Comparison of ENCODE assay signal across 11 mouse cellular contexts in genomic region chr4:46087427-46087771, GRCm38 (mm10). TPM values are rescaled to one million over a fixed set of nuclear protein-coding genes. Genes with fewer than 3 reads are reported as not detected.
DNase-seq lines count a peak whose midpoint lies in the region; TF ChIP-seq lines count a peak whose summit lies in the region.
"Had no signal": no experiment of that assay in that cellular context is flagged by ENCODE, and none has a peak within 500 bp of the region (broad histone marks: within the 10 kb centered on the region; RNA-seq: fewer than 3 reads in every experiment).

No protein-coding gene starts in this region.

- H3K27ac ChIP-seq in testis, adult 2 months (ENCODE audit: control insufficient read depth, insufficient read depth, low read depth, low read length): peak overlapping the region; percentile 46; the same call in 1 of the 2 replicates
- peak overlapping the region; percentile 93 for H3K27ac ChIP-seq in left cerebral cortex, adult 2 months
- H3K27ac ChIP-seq: hindbrain, embryonic 14.5 days; limb, embryonic 15.5 days had no signal

- TF ChIP-seq CTCF in testis, adult 2 months (IDR thresholded peaks at IDR 0.05; ENCODE audit: control insufficient read depth, insufficient read depth, insufficient replicate concordance, low read depth, low read length): no peak
- TF ChIP-seq CTCF in left cerebral cortex, adult 2 months (IDR thresholded peaks at IDR 0.05): no peak

- no peaks in the 10 kb centered on the region; the same call in 1 of the 2 replicates for H3K4me1 ChIP-seq in testis, adult 2 months (ENCODE audit: control insufficient read depth, insufficient read depth, low read length)

- TF ChIP-seq POLR2A in testis, adult 2 months (IDR thresholded peaks at IDR 0.05; ENCODE audit: control insufficient read depth, low read depth, low read length): no peak

- no peaks in the 10 kb centered on the region for H3K27me3 ChIP-seq in testis, adult 2 months (ENCODE audit: control insufficient read depth, insufficient read depth, low read length)
- H3K27me3 ChIP-seq: limb, embryonic 15.5 days had no signal

- no peak overlapping the region for H3K4me3 ChIP-seq in testis, adult 2 months (ENCODE audit: control insufficient read depth, low read depth, low read length)
- no peak overlapping the region for H3K4me3 ChIP-seq in left cerebral cortex, adult 2 months
- H3K4me3 ChIP-seq: limb, embryonic 15.5 days had no signal

- intact Hi-C loops in heart, postnatal 10 days (cut with DNase I): no loop called here
- intact Hi-C loops in left cerebral cortex, adult 2 months (cut with DNase I): loop anchor here (1.0 to 2.0 kb wide), 2 partner anchors 19 to 26 kb away; no protein-coding TSS in a partner anchor

- H3K36me3 ChIP-seq in testis, adult 2 months (ENCODE audit: control insufficient read depth, insufficient read depth, low read length): no peaks in the 10 kb centered on the region
- H3K36me3 ChIP-seq: limb, embryonic 15.5 days had no signal

- peak; percentile 94 for DNase-seq in heart, adult 11 months
- no peak for DNase-seq in heart, postnatal 10 days
- no peak for DNase-seq in testis, postnatal 14 days (ENCODE audit: low spot score)
- peak; percentile 50 to 58 for DNase-seq in left cerebral cortex, adult 2 months (ENCODE audit: extremely low spot score in 1 of 2, low spot score in 2 of 2)
- DNase-seq in telencephalon, adult 2 months (ENCODE audit: low read depth, low spot score): peak; percentile 89
- DNase-seq in urinary bladder, postnatal 14 days (ENCODE audit: low spot score): no peak
- no peak for DNase-seq in thymus, postnatal 0 days (ENCODE audit: low spot score)
- DNase-seq: retina, postnatal 1 day had no signal

RNA-seq across cellular contexts. Expression of gene Tmod1, which starts 48.7 kb away (rescaled TPM):
- total RNA-seq in heart, postnatal 10 days (2021): 100 to 1,000 TPM; 263 to 279 TPM
- polyA plus RNA-seq in testis, adult 2 months (2012; rRNA removed): 24.7 and 29.7 TPM in 2 replicates
- total RNA-seq in left cerebral cortex, adult 2 months (2021): 10 to 100 TPM; 45.5 to 49.1 TPM
- 0.98 and 1.8 TPM in 2 replicates for polyA plus RNA-seq in thymus, postnatal 0 days (2015; fragmentation: Nextera tagmentation; extraction: Ambion mirVana)

RNA-seq across cellular contexts. Expression of gene Ncbp1, which starts 51.0 kb away (rescaled TPM):
- 10 to 100 TPM; 28.3 to 30.2 TPM for total RNA-seq in heart, postnatal 10 days (2021)
- 121 and 124 TPM in 2 replicates for polyA plus RNA-seq in testis, adult 2 months (2012; rRNA removed)
- 10 to 100 TPM; 47.4 to 49.5 TPM for total RNA-seq in left cerebral cortex, adult 2 months (2021)
- polyA plus RNA-seq in thymus, postnatal 0 days (2015; fragmentation: Nextera tagmentation; extraction: Ambion mirVana): 88.5 and 94.7 TPM in 2 replicates

RNA-seq across cellular contexts. Expression of gene Tstd2, which starts 51.1 kb away (rescaled TPM):
- 10 to 100 TPM; 16.3 to 20.7 TPM for total RNA-seq in heart, postnatal 10 days (2021)
- polyA plus RNA-seq in testis, adult 2 months (2012; rRNA removed): 7.1 and 7.9 TPM in 2 replicates
- 10 to 100 TPM; 17.8 to 18.6 TPM for total RNA-seq in left cerebral cortex, adult 2 months (2021)
- 23.1 and 30.3 TPM in 2 replicates for polyA plus RNA-seq in thymus, postnatal 0 days (2015; fragmentation: Nextera tagmentation; extraction: Ambion mirVana)

Comparison
In these comparisons a context has a peak if more than half of its experiments do, and no peak if none do; other contexts are left out.
1. DNase-seq: peak in heart, adult 11 months (single experiment), left cerebral cortex, adult 2 months (2 of 2) and telencephalon, adult 2 months (single experiment); none in heart, postnatal 10 days (0 of 2), testis, postnatal 14 days (single experiment), urinary bladder, postnatal 14 days (single experiment) and thymus, postnatal 0 days (single experiment).
2. RNA of gene Tmod1, which starts 48.7 kb away (total RNA-seq): 263 to 279 TPM in heart, postnatal 10 days; 45.5 to 49.1 TPM in left cerebral cortex, adult 2 months; every median in the first group is over 4 times any median in the second.